Comparison of ENCODE assay signal across 8 mouse cellular contexts in genomic region chr14:27114362-27115274, GRCm38 (mm10). TPM values are rescaled to one million over a fixed set of nuclear protein-coding genes. Genes with fewer than 3 reads are reported as not detected.
DNase-seq lines count a peak whose midpoint lies in the region; ATAC-seq and TF ChIP-seq lines count a peak whose summit lies in the region.

Gene Arhgef3 (plus strand): TSS chr14:27114899.

- DNase-seq in layer of hippocampus, adult 2 months (ENCODE audit: low spot score in 2 of 2): no peak
- DNase-seq in layer of hippocampus, adult 9-10 months (ENCODE audit: low spot score): no peak
- DNase-seq in embryo, embryonic 9.5 days (ENCODE audit: extremely low spot score): peak; percentile 70
- DNase-seq in heart, embryonic 10.5 days (ENCODE audit: low spot score): peak; percentile 77
- DNase-seq in kidney, adult 9 months: peak; percentile 84
- no peak for DNase-seq in liver, embryonic 14.5 days (ENCODE audit: low read depth in 3 of 3, low spot score in 3 of 3)
- DNase-seq in natural killer cell, adult 2 months (ENCODE audit: low spot score in 2 of 2): peak; percentile 7 to 13
- peak; percentile 42 to 46 for DNase-seq in thymus, postnatal 36 days

- peaks cover 27% of the 10 kb centered on the region; the same call in 1 of the 2 replicates for H3K27me3 ChIP-seq in heart, embryonic 10.5 days (ENCODE audit: insufficient read depth, poor library complexity, severe bottlenecking)
- H3K27me3 ChIP-seq in liver, embryonic 14.5 days (ENCODE audit: control insufficient read depth, insufficient read depth, low read length): peaks cover 11% of the 10 kb centered on the region

- ATAC-seq in liver, embryonic 14.5 days (ENCODE audit: insufficient read depth): peak; percentile 51; the same call in 1 of the 2 replicates

- no peaks in the 10 kb centered on the region for H3K36me3 ChIP-seq in heart, embryonic 10.5 days
- H3K36me3 ChIP-seq in liver, embryonic 14.5 days (replicated peaks; ENCODE audit: control insufficient read depth, insufficient read depth, low read depth): no peaks in the 10 kb centered on the region

- no peak within 1 kb of the TSS for H3K27ac ChIP-seq in layer of hippocampus, adult 2 months
- peak within 1 kb of the TSS; percentile 69 for H3K27ac ChIP-seq in heart, embryonic 10.5 days
- no peak within 1 kb of the TSS for H3K27ac ChIP-seq in liver, embryonic 14.5 days

- H3K4me1 ChIP-seq in heart, embryonic 10.5 days: peaks cover 18% of the 10 kb centered on the region; the same call in 1 of the 2 replicates
- no peaks in the 10 kb centered on the region for H3K4me1 ChIP-seq in liver, embryonic 14.5 days (replicated peaks; ENCODE audit: control insufficient read depth in 2 of 2, insufficient read depth in 2 of 2, low read length in 1 of 2)

- peak within 1 kb of the TSS; percentile 62 for H3K4me2 ChIP-seq in liver, embryonic 14.5 days (ENCODE audit: low read depth)

- no peak for TF ChIP-seq EP300 in liver, embryonic 14.5 days (IDR thresholded peaks at IDR 0.05; ENCODE audit: low read depth)

- under 1% methylated on average over 58 of the region's 58 CpGs for WGBS in heart, embryonic 10.5 days
- 2% methylated on average over 56 of the region's 58 CpGs for WGBS in liver, embryonic 14.5 days (ENCODE audit: insufficient replicate concordance)

- TF ChIP-seq CTCF in layer of hippocampus, adult 2 months (conservative IDR thresholded peaks at IDR 0.05): no peak
- TF ChIP-seq CTCF in liver, embryonic 14.5 days (IDR thresholded peaks at IDR 0.05; ENCODE audit: low read depth): no peak

- H3K9me3 ChIP-seq in heart, embryonic 10.5 days: no peaks in the 10 kb centered on the region
- H3K9me3 ChIP-seq in liver, embryonic 14.5 days (ENCODE audit: control insufficient read depth, low read length): no peaks in the 10 kb centered on the region

- H3K4me3 ChIP-seq in layer of hippocampus, adult 2 months: peak within 1 kb of the TSS; percentile 61
- peak within 1 kb of the TSS; percentile 68 for H3K4me3 ChIP-seq in heart, embryonic 10.5 days
- H3K4me3 ChIP-seq in liver, embryonic 14.5 days (ENCODE audit: insufficient read depth in 1 of 2, low read depth in 2 of 2, low read length in 2 of 2): peak within 1 kb of the TSS; percentile 38 to 47

- no peak within 1 kb of the TSS for H3K9ac ChIP-seq in liver, embryonic 14.5 days (replicated peaks)

RNA-seq across cellular contexts. Expression of gene Arhgef3, which starts in this region (rescaled TPM):
- total RNA-seq in layer of hippocampus, adult 2 months (2021): 10 to 100 TPM; 77.1 to 79.5 TPM
- polyA plus RNA-seq in heart, embryonic 10.5 days (2016; fragmentation: Nextera tagmentation; extraction: Ambion mirVana): 8.6 and 13.0 TPM in 2 replicates
- polyA plus RNA-seq in liver, embryonic 14.5 days (2012; rRNA removed): 1.9 and 2.6 TPM in 2 replicates
- polyA plus RNA-seq in liver, embryonic 14.5 days (2014; fragmentation: Nextera tagmentation; extraction: Ambion mirVana): 5.3 and 5.4 TPM in 2 replicates

Comparison
In these comparisons a context has a peak if more than half of its experiments do, and no peak if none do; other contexts are left out.
1. DNase-seq: peak in embryo, embryonic 9.5 days (single experiment), heart, embryonic 10.5 days (single experiment), kidney, adult 9 months (single experiment), natural killer cell, adult 2 months (2 of 2) and thymus, postnatal 36 days (2 of 2); none in layer of hippocampus, adult 2 months (0 of 2), layer of hippocampus, adult 9-10 months (single experiment) and liver, embryonic 14.5 days (0 of 3).
2. Peak in every context shown above with its lines, with median percentiles within 50 percentile points of each other: H3K4me3 ChIP-seq.